Mouse (Mus musculus): Measurements from ENCODE around the gene Mad1l1.
A peak's percentile ranks its signal among the peaks of the same experiment; 100 is the strongest.
"Not testable (repeated sequence)": the region's sequence is repeated elsewhere in the genome, so short reads cannot be mapped to it uniquely, and the experiment has no call there.

Mad1l1 gene

GRCm38 (mm10) chr5:140037587-140038233 lies 283.6 kb downstream of the Mad1l1 start:
- DNase-seq = no peak

- DNase-seq = no peak
Measured at GRCm38 (mm10) chr5:140035641-140036040, 285.7 kb downstream of the Mad1l1 start.

GRCm38 (mm10) chr5:140035025-140035330 lies 286.4 kb downstream of the Mad1l1 start:
- peak; percentile 24 for DNase-seq

GRCm38 (mm10) chr5:140034300-140035024 lies 286.9 kb downstream of the Mad1l1 start:
- no peak for DNase-seq

- DNase-seq = no peak
Measured at GRCm38 (mm10) chr5:140026366-140026765, 295.0 kb downstream of the Mad1l1 start.

- DNase-seq = no peak
Measured at GRCm38 (mm10) chr5:140025301-140025700, 296.1 kb downstream of the Mad1l1 start.

- peak; percentile 21 for DNase-seq
Measured at GRCm38 (mm10) chr5:140023941-140024500, 297.3 kb downstream of the Mad1l1 start.

- no peak for DNase-seq
Measured at GRCm38 (mm10) chr5:140022861-140023260, 298.5 kb downstream of the Mad1l1 start.

- no peak for DNase-seq
Measured at GRCm38 (mm10) chr5:140021755-140022154, 299.6 kb downstream of the Mad1l1 start.

- no peak for DNase-seq
Measured at GRCm38 (mm10) chr5:140019616-140020015, 301.7 kb downstream of the Mad1l1 start.

GRCm38 (mm10) chr5:140018780-140019179 lies 302.6 kb downstream of the Mad1l1 start:
- no peak for DNase-seq

- DNase-seq = no peak
Measured at GRCm38 (mm10) chr5:140016896-140017295, 304.5 kb downstream of the Mad1l1 start.

GRCm38 (mm10) chr5:140013652-140014051 lies 307.7 kb downstream of the Mad1l1 start:
- DNase-seq = no peak

- DNase-seq = no peak
Measured at GRCm38 (mm10) chr5:140012286-140012967, 308.9 kb downstream of the Mad1l1 start.

GRCm38 (mm10) chr5:140010405-140010804 lies 310.9 kb downstream of the Mad1l1 start:
- DNase-seq = no peak

- no peak for DNase-seq
Measured at GRCm38 (mm10) chr5:140009083-140009655, 312.2 kb downstream of the Mad1l1 start.

- no peak for DNase-seq
Measured at GRCm38 (mm10) chr5:140008523-140008806, 312.9 kb downstream of the Mad1l1 start.

- no peak for DNase-seq
Measured at GRCm38 (mm10) chr5:140007656-140008522, 313.5 kb downstream of the Mad1l1 start.

- no peak for DNase-seq
Measured at GRCm38 (mm10) chr5:140006861-140007260, 314.5 kb downstream of the Mad1l1 start.

- DNase-seq = no peak
Measured at GRCm38 (mm10) chr5:140002541-140002940, 318.8 kb downstream of the Mad1l1 start.

GRCm38 (mm10) chr5:139998916-139999315 lies 322.4 kb downstream of the Mad1l1 start:
- DNase-seq = no peak

GRCm38 (mm10) chr5:139998321-139998720 lies 323.0 kb downstream of the Mad1l1 start:
- not testable (repeated sequence) for DNase-seq

- no peak for DNase-seq
Measured at GRCm38 (mm10) chr5:139991531-139991930, 329.8 kb downstream of the Mad1l1 start.
